Mouse (Mus musculus) regulatory T cell (primary cell): ENCODE measurements at regions not wholly inside any gene's neighbourhood (a gene's known extent, or its start where the extent isn't known, plus 50 kb on each side); places are given as distances from the start of the nearest gene placed in this dataset.

Experiments
- in situ Hi-C: fragments of 300-600 bp; cut with MboI, MseI; formaldehyde crosslinking; loops from one replicate; pipeline ENCODE4 v1.15.1; 2025; ENCODE audit warnings: high pct_unique_total_duplicates

DNA sequence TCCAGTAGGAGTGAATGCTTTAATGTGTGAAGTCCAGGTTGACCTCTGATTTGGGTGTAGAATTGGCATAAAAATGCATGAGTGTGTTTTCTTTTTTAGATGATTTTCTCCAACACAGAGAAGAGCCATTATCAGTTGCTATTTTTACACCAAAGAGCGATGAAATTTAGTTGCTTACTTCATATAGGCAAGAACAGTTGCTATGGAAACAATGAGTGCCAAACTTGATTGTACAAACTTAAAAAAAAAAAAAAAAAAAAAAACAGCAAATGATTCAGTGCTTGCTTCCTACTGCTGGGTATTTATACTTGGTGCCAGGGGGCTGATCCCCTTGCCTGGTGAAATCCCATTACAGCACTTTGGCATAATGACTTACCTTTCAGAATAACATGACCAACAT, 268.0 kb downstream of the Sec23a start:
- in situ Hi-C loops, result no loop called here

DNA sequence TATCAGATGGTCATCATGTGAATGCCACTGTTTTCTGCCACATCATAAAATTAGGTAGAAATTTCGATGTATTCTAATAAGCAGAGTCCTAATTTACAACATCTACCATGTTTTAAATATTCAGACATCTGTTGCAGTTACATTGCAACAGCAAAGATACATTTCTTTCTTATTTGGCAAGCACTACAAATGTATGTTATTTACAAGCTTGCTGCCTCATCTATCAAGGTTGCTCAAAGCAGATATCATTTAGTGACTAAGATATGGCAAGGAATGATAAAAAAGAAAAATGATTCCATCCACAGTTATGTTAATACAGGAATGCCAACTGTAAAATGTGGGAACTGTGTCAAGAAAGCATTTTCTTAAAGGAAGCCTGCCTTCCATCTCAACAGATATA, 283.7 kb downstream of the Sec23a start:
- in situ Hi-C loops, result no loop called here

DNA sequence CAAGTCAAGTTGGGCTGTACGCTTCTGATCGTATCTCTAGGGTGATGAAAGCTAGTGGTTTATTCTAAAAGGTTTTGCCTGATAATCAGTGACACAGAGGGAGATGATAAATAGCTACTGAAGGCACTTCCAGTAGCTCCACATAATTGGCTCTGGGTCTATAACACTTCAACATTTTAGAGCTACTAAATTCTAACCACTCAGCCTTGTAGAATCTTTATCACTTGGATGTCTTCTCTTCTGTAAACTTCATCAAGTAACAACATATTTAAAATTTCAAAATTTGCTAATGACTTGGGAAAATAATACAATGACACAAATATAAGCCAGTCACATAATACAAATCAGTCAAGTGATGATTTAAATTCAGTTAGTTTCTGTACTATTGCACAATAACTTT, 284.3 kb downstream of the Sec23a start:
- in situ Hi-C loops, result no loop called here

DNA sequence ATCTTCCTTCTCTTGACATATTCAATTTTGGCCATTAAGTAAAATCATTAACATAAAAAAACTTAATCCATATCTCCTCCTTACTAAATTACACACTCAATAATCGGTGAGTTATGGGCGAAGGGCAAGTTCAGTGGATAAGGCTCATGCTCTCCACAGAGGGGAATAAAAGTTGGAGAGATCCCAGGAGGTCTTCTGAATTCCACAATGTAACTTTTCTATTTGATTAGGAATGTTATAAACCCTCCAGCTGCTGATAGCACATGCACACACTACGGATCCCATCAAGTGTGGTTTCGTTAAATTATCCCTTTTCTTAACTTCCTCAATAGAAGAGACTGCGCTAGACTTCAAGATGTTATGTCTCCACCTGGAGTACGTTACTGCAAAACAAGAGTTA, 293.9 kb downstream of the Sec23a start:
- in situ Hi-C loops, result no loop called here

DNA sequence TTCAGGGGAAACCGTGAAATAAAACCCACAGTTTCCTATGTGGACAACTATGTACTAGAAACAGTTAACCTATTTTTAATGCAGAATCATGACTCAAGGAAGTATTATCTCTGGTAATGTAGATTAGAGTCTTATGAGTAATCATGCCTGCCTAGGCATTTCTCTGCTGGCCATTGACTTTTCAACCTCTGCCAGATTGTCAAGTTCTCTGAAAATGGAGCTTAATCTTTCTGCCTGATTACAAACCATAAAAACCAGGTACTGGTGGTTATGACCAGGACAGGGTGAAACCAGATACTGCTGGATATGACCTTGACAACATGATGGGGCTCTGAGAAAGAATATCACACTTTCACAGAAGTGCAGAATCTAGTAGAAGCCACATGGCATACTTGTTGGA, 297.6 kb downstream of the Sec23a start:
- in situ Hi-C loops, result no loop called here

DNA sequence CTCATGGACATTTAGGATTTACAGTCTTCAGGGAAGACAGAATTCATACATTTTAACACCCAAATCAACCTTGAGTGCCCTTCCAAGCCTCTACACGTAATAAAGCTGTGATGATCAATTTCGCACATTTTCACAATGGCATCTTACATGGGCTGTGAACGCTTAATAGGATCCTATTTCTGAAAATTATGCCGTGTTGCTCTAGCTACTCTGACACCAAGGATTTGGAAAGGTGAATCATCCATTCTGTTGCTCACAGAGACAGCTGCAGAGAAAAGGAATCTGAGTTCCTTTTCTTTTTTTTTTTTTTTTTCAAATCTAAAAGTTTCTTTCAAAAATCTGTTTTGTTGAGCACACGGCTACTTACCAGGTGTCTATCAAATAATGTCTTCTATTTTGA, 316.1 kb downstream of the Sec23a start:
- in situ Hi-C loops, result no loop called here

DNA sequence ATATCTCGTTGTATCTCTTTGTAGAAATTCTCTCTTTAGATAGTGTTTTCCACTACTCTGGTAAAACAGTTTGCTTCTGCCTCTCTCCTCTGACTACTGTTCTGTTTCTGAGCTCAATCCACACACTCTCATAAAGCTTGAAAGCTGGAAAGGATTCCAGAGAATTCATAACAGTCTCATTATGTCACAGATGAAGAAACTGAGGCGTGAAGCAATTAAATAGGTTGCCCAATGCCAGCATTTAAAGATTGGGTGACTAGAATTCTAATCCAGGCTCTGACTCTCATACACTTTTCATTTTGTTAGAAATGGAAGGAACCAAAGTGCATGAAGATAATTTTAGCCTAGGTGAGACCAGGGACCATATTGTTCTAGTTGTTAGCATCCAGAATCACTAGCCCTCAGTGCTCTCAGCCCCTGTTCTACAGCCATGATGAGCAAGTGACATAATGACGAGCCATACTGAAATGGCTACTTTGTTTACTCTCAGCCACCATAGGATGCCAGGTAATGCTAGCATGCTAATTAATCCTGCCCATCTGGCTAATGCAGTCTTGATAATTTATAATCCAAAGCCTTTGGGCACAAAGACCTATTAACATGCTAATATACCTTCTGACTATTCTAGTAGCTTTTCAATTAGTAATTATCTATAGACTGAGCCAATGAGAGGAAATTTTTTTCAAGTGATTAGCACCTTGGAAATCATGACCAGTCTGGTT, 341.7 kb downstream of the Sec23a start:
- in situ Hi-C loops, result no loop called here

DNA sequence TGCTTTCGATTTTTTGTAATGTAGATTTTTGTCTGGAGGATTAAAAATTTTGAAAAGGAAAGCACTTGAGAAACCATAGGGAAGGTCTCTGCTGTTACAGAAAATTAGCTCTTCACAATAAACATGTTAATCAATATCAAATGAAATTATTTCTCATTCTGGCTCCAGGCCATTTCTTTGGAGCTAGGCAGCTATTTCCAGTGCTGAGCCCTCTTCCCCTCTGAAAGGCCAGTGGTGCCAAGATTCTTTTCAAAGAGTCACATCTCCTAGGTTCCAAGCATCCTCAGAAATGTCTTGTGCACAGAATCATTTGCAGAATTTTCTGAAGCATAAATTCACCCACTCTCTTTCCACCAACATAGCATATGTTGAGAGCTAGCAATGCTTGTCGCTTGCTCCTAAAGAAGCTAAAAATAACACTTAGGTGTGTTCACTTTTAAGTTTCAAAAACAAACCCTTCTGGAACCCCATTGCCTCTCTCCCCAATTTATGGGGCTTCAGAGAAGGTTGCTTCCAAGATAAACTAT, 357.2 kb downstream of the Sec23a start:
- in situ Hi-C loops, result no loop called here

DNA sequence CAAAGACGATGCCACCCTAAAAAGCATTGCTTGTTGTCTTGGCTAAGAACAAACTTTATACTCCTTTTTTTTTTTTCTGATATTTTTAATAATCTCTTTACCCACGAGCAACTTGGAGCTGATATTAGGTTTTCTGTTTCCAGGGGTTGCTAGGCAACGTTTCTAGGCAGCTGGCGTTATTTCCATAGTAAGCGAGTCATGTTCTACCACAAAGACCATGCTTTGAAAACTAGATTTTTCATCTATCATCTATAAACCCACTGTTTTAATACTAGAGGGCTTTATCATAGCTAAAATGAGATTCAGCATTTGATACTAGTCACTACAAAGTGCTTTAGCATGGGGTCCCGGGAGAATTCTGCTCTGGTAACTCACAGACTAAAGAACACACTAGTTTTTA, 358.1 kb downstream of the Sec23a start:
- in situ Hi-C loops, result no loop called here

DNA sequence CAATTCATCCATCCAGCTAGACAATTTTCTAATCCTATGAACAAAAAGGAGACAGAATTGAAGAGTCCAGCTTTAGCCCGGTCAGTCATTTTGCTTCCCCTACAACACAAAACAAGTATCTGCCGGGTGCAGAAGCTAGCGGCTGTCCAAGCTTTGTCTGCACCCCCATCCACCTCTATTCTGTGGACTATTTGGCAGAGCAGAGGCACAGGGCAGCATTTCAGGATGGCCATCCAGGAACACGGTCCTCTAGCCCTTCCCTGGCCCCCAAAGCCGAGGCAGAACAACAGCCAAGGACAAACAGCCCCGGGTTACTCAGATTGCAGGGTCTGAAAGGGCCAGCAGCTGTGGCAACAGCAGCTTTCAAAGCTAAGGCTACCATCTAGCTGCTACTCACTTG, 358.6 kb downstream of the Sec23a start:
- in situ Hi-C loops, result no loop called here

DNA sequence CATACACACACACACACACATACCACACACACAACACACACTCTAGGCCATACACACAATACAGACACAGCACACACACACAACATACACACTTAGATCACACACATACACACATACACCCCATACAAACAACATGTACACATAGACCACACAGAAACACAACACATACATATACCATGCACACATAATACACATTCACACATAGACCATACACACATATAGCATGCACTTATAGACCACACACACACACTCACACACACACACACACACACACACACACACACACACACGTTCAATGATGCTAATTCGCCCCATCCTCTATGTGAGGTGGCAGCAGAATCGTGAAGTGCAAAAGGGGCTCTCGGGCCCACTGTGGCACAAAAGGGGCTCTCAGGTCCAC, 359.1 kb downstream of the Sec23a start:
- in situ Hi-C loops, result no loop called here

DNA sequence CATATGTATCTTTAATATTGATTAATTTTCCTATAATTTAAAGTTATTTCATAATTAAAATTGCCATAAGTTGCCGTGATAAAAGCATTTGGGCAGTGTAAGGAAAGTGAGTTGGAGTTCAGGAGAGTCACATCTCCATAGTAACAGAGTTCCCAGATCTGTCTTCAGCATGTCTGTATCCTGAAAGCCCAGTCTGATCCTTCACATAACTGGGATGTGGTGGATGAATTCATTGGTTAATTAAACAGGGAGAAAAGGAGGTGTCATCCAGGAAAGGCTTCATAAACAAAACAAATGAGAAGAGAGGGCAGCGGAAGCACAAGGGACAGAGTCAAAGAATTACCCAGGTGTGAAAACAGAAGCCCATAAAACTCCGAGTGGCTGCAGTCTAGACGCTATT, 363.5 kb downstream of the Sec23a start:
- in situ Hi-C loops, result no loop called here

DNA sequence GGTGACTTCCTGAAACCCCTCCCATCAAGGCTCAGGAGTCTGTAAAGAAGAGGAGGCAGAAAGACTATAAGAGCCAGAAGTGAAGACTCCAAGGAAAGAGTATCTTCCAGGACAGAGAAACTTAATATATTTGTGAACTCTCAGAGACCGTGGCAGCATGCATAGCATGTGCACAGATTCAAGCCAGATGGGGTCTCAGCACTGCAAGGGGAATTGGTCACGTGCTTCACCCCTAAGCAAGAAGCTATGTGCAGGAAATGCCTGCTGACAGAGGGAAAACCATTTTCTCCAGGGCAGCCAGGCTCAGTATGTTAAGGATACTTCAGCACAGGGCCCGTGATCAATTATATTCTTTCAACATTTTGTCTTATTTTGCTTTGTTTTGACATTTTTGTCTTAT, 368.0 kb downstream of the Sec23a start:
- in situ Hi-C loops, result no loop called here

DNA sequence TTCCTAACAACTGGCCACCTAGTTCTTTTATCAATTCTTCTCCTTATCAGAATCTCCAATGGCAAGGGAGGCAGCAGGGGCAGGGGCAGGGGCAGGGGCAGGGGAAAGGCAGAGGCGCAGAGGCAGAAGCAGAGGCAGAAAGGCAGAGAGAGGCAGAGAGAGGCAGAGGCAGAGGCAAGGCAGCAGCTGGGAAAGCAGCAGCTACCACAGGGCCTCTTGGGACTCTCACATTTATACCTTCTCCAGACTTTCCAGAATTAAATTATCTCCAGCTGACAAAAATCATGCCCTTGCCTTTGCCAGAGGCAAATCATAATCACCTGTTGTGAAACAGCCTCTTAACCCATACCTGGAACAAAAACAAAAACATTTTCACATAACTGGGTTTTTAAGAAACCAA, 370.4 kb upstream of the Clec14a start:
- in situ Hi-C loops, result no loop called here

DNA sequence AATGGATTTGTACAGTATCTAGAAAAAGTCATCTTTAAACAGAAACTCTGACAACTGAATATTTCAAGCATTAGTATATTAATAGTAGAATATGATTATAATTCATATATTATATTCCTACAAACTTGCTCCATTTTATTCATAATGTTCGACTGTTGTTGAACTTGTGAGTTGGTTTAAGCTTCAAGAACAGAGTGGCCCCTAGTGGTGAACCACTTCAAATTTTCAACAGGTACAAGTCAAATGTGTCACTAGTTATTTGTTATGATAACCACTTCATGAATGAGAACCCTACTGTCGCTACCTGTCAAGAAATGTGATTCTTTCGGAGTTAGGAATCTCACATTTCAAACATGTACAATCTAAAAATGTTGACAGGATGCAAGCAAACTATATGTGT, 369.2 kb upstream of the Clec14a start:
- in situ Hi-C loops, result no loop called here

DNA sequence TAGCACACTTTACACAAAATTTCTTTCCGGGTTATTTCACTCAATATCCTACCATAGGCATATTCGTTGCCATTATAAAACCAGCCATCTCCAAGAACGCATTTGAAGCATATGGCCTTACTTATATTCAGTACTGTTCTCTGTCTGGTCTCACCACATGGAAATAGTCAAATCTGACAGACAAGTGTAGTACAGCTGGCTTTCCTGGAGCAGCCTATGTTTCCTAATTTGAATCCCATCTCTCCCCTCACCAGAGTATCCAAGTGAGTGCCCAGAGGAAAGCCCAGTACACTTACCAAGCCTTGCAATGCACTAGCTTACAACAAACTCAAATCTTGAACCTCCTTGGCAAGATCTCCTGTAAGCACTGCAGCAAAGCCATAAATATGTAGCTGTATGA, 363.4 kb upstream of the Clec14a start:
- in situ Hi-C loops, result no loop called here

DNA sequence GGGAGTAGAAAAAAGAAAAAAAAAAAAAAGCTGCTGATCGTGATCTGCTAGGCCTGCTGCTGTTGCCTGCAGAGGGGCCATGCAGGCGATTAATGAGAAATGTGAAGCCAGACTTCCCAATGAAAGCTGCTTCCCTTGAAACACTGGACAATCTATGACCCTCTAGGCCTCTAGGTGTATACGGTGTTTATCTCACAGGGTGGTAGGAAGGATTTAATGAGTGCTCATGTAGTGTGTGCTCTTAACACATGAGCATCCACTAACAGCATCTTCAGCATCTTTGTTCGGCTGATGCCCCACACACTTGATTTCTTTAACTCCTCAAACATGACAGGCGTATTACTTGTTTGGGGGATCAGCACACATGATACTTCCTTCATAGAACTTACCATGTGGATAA, 359.7 kb upstream of the Clec14a start:
- in situ Hi-C loops, result no loop called here

DNA sequence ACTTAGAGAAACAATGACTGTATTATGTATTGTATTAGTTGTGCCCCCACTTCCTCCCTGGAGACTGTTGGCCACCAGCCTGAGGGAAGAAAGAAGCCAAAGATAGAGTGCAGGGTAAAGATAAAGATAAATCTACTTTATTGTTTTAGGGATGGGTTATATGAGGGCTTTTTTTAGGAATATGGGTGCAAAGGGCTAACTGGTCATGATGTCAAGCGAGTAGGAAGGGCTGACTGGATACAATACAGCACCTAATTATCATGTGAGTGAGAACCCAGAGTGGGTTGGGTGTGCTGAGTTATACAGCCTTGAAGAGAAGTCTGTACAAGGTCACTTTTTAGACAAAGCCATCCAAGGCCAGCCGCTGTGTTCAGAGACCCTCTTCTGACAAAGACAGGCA, 356.1 kb upstream of the Clec14a start:
- in situ Hi-C loops, result no loop called here

DNA sequence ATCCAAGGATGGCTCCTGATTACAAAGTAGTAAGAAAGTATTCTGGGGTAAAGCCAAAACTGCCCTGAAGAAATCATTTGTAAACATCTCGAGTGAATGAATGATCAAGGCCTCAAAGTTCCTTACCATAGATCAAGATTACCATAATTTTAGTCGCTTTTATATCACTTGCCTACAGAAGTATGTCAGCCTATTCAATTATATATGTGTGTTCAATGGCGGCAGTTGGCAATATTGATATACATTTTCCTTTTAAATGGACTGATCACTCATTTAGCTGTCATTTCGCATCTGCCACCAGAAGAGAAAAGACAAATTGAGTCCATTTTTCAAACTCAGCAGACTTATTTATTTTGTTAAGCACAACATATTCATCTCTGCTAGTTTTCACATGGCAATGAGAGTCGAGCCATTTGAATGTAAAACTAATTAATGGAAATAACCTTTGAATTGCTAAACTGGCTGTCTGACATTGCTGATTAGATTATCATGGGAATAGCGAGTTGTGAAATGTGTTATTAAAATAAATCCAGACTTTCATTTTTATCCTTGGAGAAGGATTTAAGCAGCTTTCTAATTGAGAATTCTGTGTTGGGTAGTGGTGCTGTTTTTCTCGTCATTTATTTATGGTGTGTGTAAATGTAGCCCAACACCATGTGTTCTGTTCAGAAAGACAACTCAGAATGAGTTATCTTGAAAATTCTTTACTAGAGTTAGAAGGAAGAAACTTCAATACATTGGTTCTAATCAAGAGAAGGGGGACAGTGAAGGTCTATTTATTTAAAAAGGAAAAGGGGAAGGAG, 350.6 kb upstream of the Clec14a start:
- in situ Hi-C loops, result no loop called here

DNA sequence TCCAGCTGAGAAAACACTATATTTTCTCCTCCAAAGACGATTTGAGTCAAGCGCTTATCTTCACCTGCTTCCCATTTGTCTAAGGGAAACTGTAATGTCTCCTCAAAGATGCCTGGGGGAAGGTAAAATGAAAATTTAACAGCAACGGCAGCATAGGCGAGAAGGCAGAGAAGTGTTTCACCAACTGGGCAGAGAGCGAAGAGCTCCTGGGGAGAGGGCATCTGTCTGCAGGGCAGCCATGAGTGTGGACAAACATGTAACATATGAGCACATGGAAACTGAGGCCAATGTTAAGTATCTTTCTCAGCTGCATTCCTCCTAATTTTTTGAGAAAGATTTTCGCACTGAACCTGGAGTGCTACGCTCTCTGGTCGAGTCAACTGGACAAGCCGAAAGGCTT, 325.7 kb upstream of the Clec14a start:
- in situ Hi-C loops, result no loop called here

DNA sequence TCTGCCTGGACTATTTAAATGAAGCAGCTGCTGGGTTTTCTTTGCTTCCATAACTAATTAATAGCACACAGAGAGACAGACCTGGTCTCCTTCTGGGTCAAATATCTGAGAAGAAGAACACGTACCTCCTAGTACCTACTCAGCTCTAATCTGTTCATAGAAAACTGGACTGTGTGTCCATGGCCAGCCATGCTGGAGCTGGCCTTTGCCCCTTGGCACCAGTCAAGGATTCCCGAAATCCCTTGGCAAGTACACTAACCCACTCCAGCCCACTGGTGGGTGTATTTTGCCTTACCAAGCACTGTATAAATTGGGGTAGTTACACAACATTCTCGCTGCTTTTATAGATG, 322.4 kb upstream of the Clec14a start:
- in situ Hi-C loops, result no loop called here

DNA sequence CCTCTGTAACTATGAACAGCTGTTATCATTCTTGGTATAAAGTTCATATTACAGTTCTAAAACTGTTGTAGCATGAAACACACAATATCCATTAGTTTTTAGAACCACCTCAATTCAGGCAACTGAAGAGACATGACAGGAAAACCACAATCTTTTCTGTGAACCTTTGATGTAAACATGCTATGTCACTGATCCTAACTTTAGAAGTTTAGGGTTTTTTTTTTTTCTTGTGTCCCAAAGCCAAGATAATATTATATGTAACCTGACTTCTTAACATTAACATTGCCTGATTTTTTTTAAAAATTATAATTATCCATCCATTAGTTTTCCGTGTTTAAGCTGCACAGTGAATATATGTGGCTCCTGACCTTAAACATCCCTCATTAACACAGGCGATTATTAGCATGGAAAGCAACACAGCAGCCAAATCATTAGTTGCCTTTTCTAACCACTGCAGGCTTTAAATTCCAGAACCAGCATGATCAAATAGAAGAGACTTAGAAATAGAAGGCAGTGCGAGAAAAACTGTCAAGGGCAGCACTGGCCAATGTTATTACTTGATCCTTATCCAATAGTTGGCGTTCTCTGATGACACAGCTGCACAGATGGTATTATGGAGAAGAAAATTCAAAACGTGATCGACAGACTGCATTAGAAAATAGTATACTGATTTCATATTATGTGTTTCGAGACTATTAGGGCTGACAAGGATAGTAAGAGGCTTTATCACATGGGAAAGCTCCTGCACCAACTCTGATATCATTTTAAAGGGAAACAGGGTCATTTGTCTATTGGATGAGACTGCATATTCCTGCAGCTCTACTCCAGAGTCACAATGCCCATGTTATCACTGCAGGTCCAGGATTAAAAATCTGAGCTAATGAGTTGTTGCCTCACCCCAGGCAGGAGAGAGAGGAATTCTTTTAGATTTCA, 321.7 kb upstream of the Clec14a start:
- in situ Hi-C loops, result no loop called here
